Mouse (Mus musculus) stomach, postnatal 0 days (tissue): Measurements from ENCODE around the gene Gm39566. TPM values are rescaled to one million over a fixed set of nuclear protein-coding genes. Genes with fewer than 3 reads are reported as not detected.

Experiments used
- ATAC-seq: fragments of 200-750 bp; cut with Nextera tagmentation; 2 replicates; pipeline ENCODE4 v1.8.0; 2017; ENCODE audit not compliant: low FRiP score, low TSS enrichment
- DNase-seq: peaks from one replicate; pipeline ENCODE4 v3.0.0-alpha.2; 2016; ENCODE audit warnings: low spot score
- H3K27ac ChIP-seq: fragments of 300-500 bp; sonication (generic); replicated peaks from 2 replicates; pipeline ENCODE4 v1.5.1; 2014; ENCODE audit warnings: mild to moderate bottlenecking, control low read depth
- H3K27me3 ChIP-seq: fragments of 300-500 bp; sonication (generic); 2 replicates; pipeline ENCODE4 v1.6.1; 2014; ENCODE audit warnings: low read length; ENCODE audit not compliant: control insufficient read depth, insufficient read depth
- H3K36me3 ChIP-seq: fragments of 300-500 bp; sonication (generic); 2 replicates; pipeline ENCODE4 v1.6.1; 2014; ENCODE audit warnings: low read length, mixed read lengths; ENCODE audit not compliant: control insufficient read depth, insufficient read depth
- H3K4me1 ChIP-seq: fragments of 300-500 bp; sonication (generic); replicated peaks from 2 replicates; pipeline ENCODE4 v1.6.1; 2014; ENCODE audit warnings: antibody characterized with exemption; ENCODE audit not compliant: control insufficient read depth, insufficient read depth
- H3K4me2 ChIP-seq: fragments of 300-500 bp; sonication (generic); replicated peaks from 2 replicates; pipeline ENCODE4 v1.6.1; 2014; ENCODE audit warnings: low read depth, mild to moderate bottlenecking, control low read depth, moderate library complexity
- H3K4me3 ChIP-seq: fragments of 300-500 bp; sonication (generic); 2 replicates; pipeline ENCODE4 v1.5.1; 2014; ENCODE audit warnings: low read depth, low read length, control low read depth
- H3K9ac ChIP-seq: fragments of 300-500 bp; sonication (generic); 2 replicates; pipeline ENCODE4 v1.6.1; 2014; ENCODE audit warnings: mild to moderate bottlenecking, low read length, control low read depth, mixed read lengths
- H3K9me3 ChIP-seq: fragments of 300-500 bp; sonication (generic); 2 replicates; pipeline ENCODE4 v1.6.1; 2016; ENCODE audit warnings: low read length; ENCODE audit not compliant: control insufficient read depth
- CTCF ChIP-seq: IDR thresholded peaks from 2 replicates; pipeline ENCODE4 v1.5.1; 2016; ENCODE audit warnings: antibody characterized with exemption, low read depth, mild to moderate bottlenecking, moderate library complexity
- EP300 ChIP-seq: optimal IDR thresholded peaks from 2 replicates; pipeline ENCODE3; 2016; ENCODE audit warnings: antibody characterized with exemption
- WGBS: fragments of 180-500 bp; shearing (Covaris S2); extraction: QIAGEN DNeasy Blood & Tissue Kit; methylation state at CpG from one replicate; pipeline ENCODE4 v1.1.7; 2014; 5-methylcytosine and 5-hydroxymethylcytosine counted together
- polyA plus RNA-seq: library from polyadenylated mRNA; unstranded; fragments of >200 nt; fragmentation: Nextera tagmentation; extraction: Ambion mirVana; gene quantifications from 2 replicates; pipeline ENCODE4 v1.2.1, GENCODE M21; 2015

The Gm39566 gene
- polyA plus RNA-seq, 1 experiment from 2014 or later = not detected

- DNase-seq (peak; percentile 89), ATAC-seq (peak; percentile 30; the same call in 1 of the 2 replicates)
- peaks cover 4% of the 10 kb centered on the region for H3K4me1 ChIP-seq
- peak overlapping the region; percentile 67 for H3K9ac ChIP-seq
- no peak overlapping the region for H3K27ac ChIP-seq
- peak overlapping the region; percentile 55 for H3K4me3 ChIP-seq
- TF ChIP-seq EP300 (no peak), CTCF (0 out of 2 replicates have a peak, but pooled peaks have one; percentile 5)
- no peaks in the 10 kb centered on the region for H3K36me3 ChIP-seq
- no peaks in the 10 kb centered on the region for H3K9me3 ChIP-seq
- WGBS = under 1% methylated on average over 28 of the region's 33 CpGs
- H3K4me2 ChIP-seq = peak overlapping the region; percentile 73
- H3K27me3 ChIP-seq = no peaks in the 10 kb centered on the region
Measured at GRCm38 (mm10) chr11:69802648-69803105, 12.4 kb downstream of the Gm39566 start.

DNA sequence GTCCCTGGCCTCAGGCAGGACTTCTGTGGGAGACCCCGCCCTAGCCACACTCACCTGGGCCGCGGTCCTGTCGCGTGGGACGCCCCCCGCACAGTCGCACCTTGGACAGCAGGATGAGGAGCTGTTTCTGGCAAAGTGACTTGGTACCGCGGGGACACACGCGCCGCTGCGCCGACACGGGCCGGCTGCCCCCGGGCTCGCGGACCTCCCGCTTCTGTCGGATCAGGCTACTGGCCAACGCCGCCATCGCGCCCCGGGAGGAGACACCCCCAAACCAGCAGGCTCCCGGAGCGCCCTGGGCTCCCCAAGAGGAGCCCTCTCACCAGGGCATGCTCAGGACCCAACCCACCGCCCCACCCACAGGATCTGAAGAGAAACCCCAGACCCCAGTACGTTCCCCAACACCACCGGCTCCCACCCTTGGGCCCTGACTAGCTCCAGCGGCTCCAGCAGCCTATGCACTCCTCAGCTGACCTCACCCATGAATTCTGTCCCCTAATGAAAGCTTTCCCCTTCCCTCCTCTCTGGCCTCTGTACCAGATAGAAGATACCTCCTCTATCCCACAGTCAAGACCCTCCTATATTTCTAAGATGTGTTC, 13.6 kb downstream of the Gm39566 start, which contains the start of gene Fgf11:
TSS of gene Fgf11 (minus strand) at position 479 of the 599 bp plus-strand sequence.
- Histone ChIP-seq H3K9me3 (no peaks in the 10 kb centered on the region), H3K36me3 (no peaks in the 10 kb centered on the region), H3K9ac (peak within 1 kb of the TSS; percentile 67), H3K27me3 (no peaks in the 10 kb centered on the region), H3K4me1 (peaks cover 4% of the 10 kb centered on the region), H3K4me2 (peak within 1 kb of the TSS; percentile 73), H3K27ac (peak within 1 kb of the TSS; percentile 9; the same call in 1 of the 2 replicates), H3K4me3 (peak within 1 kb of the TSS; percentile 55)
- DNase-seq = peak; percentile 41
- ATAC-seq = no peak
- WGBS = 1% methylated on average over 29 of the region's 33 CpGs
- TF ChIP-seq EP300 = no peak
- TF ChIP-seq CTCF = no peak

GRCm38 (mm10) chr11:69800392-69801197, 14.5 kb downstream of the Gm39566 start:
- DNase-seq (peak; percentile 87), ATAC-seq (peak; percentile 19)
- H3K9ac ChIP-seq = peak overlapping the region; percentile 61
- peak overlapping the region; percentile 24 for H3K27ac ChIP-seq
- peaks cover 4% of the 10 kb centered on the region for H3K4me1 ChIP-seq
- TF ChIP-seq CTCF (no peak), EP300 (no peak)
- no peaks in the 10 kb centered on the region for H3K27me3 ChIP-seq
- WGBS = 2% methylated on average over 36 of the region's 36 CpGs
- H3K4me2 ChIP-seq = peak overlapping the region; percentile 73
- peak overlapping the region; percentile 44 for H3K4me3 ChIP-seq
- H3K9me3 ChIP-seq = no peaks in the 10 kb centered on the region
- no peaks in the 10 kb centered on the region for H3K36me3 ChIP-seq

DNA sequence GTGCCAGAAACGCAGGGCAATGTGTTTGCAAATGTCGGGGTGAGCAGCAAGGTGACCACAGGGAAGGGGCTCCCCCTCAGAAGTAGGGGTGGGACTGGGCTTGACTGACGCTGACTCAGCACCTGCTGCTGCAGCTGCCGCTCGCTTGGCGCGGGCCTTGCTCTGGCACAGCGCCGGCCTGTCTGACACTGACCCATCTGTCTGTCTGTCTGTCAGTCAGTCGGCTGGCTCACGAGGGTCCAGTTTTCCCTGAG, 15.0 kb downstream of the Gm39566 start:
- TF ChIP-seq CTCF (no peak), EP300 (no peak)
- Histone ChIP-seq H3K4me1 (peaks cover 4% of the 10 kb centered on the region), H3K4me2 (peak overlapping the region; percentile 73), H3K9ac (no peak overlapping the region), H3K27me3 (no peaks in the 10 kb centered on the region), H3K27ac (peak overlapping the region; percentile 24), H3K36me3 (no peaks in the 10 kb centered on the region), H3K4me3 (peak overlapping the region; percentile 44; the same call in 1 of the 2 replicates), H3K9me3 (no peaks in the 10 kb centered on the region)
- DNase-seq (peak; percentile 31), ATAC-seq (no peak)
- 16% methylated on average over 11 of the region's 11 CpGs for WGBS

DNA sequence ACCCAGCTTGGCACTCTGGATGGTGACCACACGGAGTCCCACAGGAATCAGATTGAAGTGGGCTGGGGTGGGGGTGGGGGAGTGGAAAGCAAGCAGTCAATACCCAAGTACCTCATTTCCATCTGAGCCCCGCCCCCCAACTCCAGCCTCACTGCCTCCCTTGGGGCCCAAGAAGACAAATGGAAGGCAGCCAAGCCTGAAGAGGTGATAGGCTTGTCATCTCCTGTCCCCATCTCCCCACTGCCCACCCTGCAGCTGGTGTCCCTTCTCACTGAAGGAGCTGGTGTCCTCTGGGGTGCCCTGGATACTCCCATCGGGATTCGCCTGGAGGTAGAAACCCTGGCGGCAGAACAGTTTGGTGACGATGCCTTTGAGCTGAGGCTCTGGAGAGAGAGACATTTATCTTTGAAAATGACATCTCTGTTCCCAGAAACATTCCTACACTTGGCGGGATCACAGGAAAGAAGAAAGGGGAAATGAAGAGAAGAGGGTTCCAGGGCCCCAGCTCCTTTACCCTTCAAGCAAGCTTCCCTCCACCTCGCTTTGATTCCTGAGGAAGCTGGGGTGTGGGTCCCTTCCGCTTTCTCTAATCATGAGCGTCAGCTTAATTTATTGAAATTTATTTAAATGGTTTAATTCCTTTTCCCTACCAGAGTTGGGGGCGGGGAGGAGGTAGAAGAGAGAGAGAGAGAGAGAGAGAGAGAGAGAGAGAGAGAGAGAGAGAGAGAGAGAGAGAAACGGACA, 15.5 kb downstream of the Gm39566 start:
- DNase-seq (no peak), ATAC-seq (no peak)
- H3K9ac ChIP-seq = no peak overlapping the region
- no peaks in the 10 kb centered on the region for H3K27me3 ChIP-seq
- 48% methylated on average over 12 of the region's 12 CpGs for WGBS
- peaks cover 4% of the 10 kb centered on the region for H3K4me1 ChIP-seq
- TF ChIP-seq CTCF (0 out of 2 replicates have a peak, but pooled peaks have one; percentile 8), EP300 (no peak)
- no peak overlapping the region for H3K4me3 ChIP-seq
- H3K27ac ChIP-seq = no peak overlapping the region
- 0 out of 2 replicates have a peak overlapping the region, but pooled peaks have one; percentile 73 for H3K4me2 ChIP-seq
- H3K36me3 ChIP-seq = no peaks in the 10 kb centered on the region
- H3K9me3 ChIP-seq = no peaks in the 10 kb centered on the region
